Mouse (Mus musculus) CH12F3 (cell line): ENCODE measurements around the gene Gm6899.

Source experiments
- in situ Hi-C: fragments of 300-500 bp; cut with MboI; formaldehyde crosslinking; loops from 2 replicates; pipeline ENCODE4 v1.14.3; 2020; ENCODE audit warnings: low sequenced_read_pairs

Gm6899 gene

GRCm38 (mm10) chr11:26593061-26594059, at the start of gene Gm6899, which contains the start of gene Vrk2:
Gene Gm6899, plus strand, starts transcription at chr11:26593241.
Gene Vrk2, minus strand, starts transcription at chr11:26593999.
- in situ Hi-C loops, result no loop called here

- in situ Hi-C loops, result no loop called here
These were observed 41.5 kb upstream of the Gm6899 start for GRCm38 (mm10) chr11:26551551-26551950.

DNA sequence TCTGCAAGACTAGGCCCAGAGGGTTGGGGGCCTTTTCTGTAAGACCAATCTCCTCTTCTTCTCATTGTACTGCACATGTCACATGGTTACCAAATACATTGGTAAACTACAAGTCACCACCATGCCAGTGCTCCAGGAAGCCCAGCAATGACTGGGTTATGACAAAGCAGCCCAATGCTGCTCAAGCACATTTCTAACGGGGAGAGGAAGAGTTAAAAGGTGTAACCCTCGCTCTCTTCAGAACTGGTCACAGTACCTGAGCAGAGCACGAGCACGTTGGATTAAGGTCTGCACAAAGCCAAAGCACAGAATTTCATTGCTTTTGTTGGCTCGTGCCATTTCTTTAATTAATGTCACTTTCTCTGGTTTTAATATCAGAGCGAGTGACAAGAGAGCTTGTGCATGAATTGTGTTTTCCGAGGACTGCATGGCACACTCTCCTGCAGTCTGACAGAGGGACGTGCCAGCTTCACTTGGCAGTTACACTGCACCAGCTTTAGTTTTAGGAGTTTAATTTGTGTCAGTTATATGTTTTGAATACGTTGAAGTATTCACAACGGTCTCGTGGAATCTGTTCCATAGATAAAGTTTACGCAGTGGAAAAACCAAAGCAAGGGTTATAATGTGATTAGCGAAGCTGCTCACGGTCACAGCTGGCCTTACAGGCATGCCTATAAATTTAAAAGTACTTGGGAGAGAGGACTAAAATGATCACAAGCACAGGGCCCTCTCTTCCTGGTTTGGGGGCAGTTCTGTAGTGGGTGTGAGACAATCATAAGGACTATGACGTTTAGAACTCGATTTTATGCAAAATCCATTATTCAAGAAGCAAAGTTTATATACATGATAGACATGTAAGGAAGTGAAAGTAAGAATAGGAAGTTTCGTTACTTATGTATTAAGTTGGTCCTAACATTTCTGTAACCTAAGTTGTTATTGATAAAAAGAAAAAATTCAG, 7.4 kb upstream of the Gm6899 start:
- in situ Hi-C loops, result no loop called here

GRCm38 (mm10) chr11:26586367-26587183, 6.5 kb upstream of the Gm6899 start:
- in situ Hi-C loops, result no loop called here

- in situ Hi-C loops, result no loop called here
These were observed 5.9 kb upstream of the Gm6899 start for GRCm38 (mm10) chr11:26587184-26587524.

DNA sequence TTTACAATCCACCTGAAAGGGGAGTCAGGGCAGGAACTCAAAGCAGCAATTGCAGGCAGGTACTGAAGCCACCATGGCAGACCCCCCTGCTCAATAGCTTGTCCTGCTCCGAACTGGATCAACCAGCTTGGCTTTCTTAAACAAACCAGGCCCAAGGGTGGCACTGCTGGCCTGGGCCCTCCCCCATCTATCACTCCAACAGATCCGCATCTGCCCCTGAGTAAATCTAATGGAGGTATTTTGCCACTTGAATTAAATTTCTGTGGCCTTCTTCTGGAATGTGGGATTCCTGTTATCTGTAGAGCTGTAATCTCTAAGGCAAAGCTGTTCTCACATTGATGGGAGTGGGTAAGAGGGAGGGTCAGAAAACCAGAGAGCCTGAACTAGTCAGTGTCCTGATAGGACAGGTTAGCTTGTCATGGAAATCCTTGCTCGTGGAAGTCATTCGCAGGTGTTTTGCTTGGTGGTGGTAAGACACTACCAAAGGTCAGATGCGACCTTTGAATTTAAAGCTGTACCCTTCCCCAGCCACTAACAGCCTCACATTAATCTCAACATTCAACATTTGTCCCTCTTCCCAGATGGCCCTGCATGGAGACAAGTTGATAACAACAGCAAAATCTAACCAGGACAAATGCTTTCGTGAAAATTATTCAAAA, 517 bp upstream of the Gm6899 start:
- in situ Hi-C loops, result no loop called here

GRCm38 (mm10) chr11:26594487-26594886, 1.4 kb downstream of the Gm6899 start:
- in situ Hi-C loops, result no loop called here

DNA sequence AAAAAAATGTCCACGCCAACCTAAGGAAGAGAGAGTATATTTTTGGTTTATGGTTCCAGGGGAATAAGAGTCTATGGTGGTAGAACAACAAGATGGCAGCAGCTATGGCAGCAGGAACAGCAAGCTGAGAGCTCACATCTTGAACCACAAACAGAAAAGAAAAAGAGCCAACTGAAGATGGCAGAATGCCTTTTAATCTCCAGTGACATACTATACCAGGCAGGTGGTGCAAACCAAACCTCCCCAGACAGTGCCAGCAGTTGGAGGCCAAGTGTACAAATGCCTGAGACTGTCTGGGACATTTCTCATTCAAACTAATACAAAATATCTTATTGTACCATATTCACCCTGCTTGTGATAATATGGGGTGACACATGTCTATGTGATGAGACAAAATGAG, 3.1 kb downstream of the Gm6899 start:
- in situ Hi-C loops, result no loop called here

GRCm38 (mm10) chr11:26597145-26597544, 4.1 kb downstream of the Gm6899 start:
- in situ Hi-C loops, result no loop called here

GRCm38 (mm10) chr11:26597761-26598160, 4.7 kb downstream of the Gm6899 start:
- in situ Hi-C loops, result no loop called here

- in situ Hi-C loops, result no loop called here
These were observed 5.8 kb downstream of the Gm6899 start for GRCm38 (mm10) chr11:26598876-26599275.

DNA sequence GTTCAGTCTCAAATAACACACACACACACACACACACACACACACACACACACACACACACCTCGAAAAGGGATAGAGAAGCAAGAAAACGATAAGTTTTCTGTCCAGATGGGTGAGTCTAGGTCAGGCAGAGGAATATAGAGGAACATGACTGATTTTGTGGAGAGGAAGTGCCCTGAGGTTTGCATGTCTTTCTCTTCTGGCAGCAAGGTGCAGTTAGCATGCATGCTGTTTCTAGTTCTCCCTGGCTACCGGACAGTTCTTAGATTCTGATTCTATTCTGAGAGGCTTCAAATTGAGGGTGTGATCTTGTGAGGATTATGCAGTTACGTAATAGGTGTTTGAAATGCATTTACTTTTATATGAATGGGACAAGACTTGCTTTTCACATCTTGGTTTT, 7.7 kb downstream of the Gm6899 start:
- in situ Hi-C loops, result no loop called here

DNA sequence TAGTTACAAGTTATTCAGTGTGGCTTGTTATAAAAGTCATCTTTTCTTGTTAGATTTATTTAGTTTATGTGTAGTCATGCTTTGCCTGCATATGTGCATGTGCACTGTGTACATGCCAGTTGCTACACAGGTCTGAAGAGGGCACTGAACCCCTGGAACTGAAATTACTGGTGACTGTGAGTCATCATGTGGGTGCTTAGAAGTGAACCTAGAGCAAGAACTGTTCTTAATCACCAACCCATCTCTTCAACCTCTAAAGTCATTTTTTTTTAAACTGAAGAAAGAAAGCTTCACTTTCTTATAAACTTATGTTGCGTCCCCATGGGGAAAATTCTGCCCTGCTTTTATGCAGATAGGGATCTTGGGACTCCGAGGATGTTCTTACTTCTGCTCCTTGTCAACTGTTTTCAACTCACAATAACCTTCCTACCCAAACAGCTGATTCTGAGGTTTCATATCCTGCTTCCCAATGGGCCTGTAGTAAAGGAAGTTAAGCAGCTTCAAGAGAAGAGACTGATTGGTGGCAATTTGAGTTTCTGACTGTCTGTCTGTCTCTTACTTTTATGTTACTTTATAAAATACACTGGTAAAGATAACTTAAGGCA, 8.6 kb downstream of the Gm6899 start:
- in situ Hi-C loops, result no loop called here

DNA sequence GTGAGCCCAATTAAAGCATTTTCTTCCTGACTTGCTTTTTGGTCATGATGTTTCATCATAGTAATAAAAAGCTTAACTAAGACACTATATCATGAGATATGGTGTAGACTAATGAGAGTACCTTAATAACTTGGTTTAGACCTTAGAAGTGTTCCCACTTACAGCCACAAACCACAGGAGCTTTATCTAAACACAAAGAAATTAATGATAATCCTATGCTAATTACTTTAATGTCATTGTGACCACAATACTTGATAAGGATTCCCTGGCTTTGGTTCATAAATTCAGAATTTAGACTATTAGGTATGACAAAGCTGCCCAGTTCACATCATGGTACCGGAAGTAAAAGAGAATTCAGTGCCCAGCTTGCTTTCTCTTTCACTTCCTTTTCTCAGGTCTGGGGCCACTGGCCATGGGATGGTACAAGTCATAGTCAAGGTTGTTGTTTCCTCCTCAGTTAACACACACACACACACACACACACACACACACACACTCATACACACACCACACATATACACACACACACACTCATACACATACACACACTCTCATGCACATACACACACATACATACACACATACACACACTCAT, 11.1 kb downstream of the Gm6899 start:
- in situ Hi-C loops, result no loop called here

- in situ Hi-C loops, result no loop called here
These were observed 15.8 kb downstream of the Gm6899 start for GRCm38 (mm10) chr11:26608795-26609194.

DNA sequence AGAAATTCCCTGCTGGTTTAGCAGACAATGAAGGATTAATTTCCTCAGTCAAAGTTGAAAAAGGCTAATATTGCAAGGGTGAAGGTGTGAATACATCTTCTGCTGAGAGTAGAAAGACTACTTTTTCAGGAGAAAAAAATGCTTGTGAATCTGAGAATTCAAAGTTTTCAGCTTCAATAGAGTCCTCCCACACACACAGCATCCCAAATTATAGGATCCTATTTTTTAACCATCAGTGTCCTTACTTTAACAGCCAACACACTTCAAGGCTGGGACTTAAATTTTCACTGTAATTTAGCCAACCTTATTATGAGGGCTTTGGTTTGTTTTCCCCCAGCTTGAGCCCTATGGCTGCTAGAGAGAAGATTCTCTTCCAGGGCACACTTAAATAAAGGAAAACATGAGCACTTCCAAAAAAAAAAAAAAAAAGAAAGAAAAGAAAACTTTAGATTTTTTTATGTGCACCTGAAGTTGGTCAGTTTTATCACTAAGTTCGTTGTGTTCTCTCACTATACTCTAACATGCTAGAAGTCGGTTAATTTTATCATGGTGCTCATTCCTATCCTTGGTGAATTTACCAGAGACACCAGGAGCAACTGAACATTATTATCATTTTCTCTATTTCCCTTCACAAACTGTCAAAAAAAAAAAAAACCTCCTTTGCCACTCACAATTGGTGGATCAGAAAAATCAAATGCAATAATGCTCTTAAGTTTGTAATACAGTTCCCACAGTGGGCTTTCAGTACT, 25.6 kb downstream of the Gm6899 start:
- in situ Hi-C loops, result no loop called here

GRCm38 (mm10) chr11:26622727-26623126, 29.7 kb downstream of the Gm6899 start:
- in situ Hi-C loops, result no loop called here

DNA sequence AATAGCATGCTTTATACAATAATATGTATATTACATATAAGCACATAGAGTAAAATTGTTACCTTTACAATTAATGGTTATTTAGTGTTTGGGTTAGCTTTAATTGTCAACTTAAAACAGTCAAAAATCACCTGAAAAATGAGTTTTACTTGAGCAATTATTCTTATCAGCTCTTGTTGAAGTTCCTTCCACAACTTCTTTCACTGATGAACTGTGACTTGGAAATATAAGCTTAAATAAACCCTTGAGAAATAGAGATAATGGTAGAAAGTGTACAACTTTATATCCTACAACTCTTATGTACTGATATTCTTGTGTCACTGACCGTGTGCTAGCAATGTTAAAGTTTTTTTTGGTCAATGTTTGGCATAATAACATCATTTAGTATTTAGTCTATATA, 43.2 kb downstream of the Gm6899 start:
- in situ Hi-C loops, result no loop called here
